Mouse (Mus musculus) embryonic facial prominence, embryonic 14.5 days (tissue): ENCODE measurements at regions not wholly inside any gene's neighbourhood (a gene's known extent, or its start where the extent isn't known, plus 50 kb on each side); places are given as distances from the start of the nearest gene placed in this dataset.

Source experiments
- ATAC-seq: fragments of 200-750 bp; cut with Nextera tagmentation; 2 replicates; pipeline ENCODE4 v1.8.0; 2017; ENCODE audit warnings: low read depth, moderate number of reproducible peaks, moderate TSS enrichment
- DNase-seq: peaks from one replicate; pipeline ENCODE4 v3.0.0-alpha.2; 2015; ENCODE audit warnings: low spot score
- H3K27ac ChIP-seq: fragments of 300-500 bp; sonication (generic); replicated peaks from 2 replicates; pipeline ENCODE4 v1.5.1; 2014; ENCODE audit warnings: low read depth, mild to moderate bottlenecking, low read length, moderate library complexity
- H3K27me3 ChIP-seq: fragments of 300-500 bp; sonication (generic); replicated peaks from 2 replicates; pipeline ENCODE4 v1.6.1; 2014; ENCODE audit warnings: low read length; ENCODE audit not compliant: control insufficient read depth, insufficient read depth
- H3K36me3 ChIP-seq: fragments of 300-500 bp; sonication (generic); 2 replicates; pipeline ENCODE4 v1.6.1; 2014; ENCODE audit warnings: low read length, mixed read lengths; ENCODE audit not compliant: control insufficient read depth, insufficient read depth
- H3K4me1 ChIP-seq: fragments of 300-500 bp; sonication (generic); 2 replicates; pipeline ENCODE4 v1.6.1; 2014; ENCODE audit warnings: antibody characterized with exemption, low read length; ENCODE audit not compliant: control insufficient read depth, insufficient read depth
- H3K4me2 ChIP-seq: fragments of 300-500 bp; sonication (generic); 2 replicates; pipeline ENCODE4 v1.6.1; 2014; ENCODE audit warnings: low read depth, mild to moderate bottlenecking, low read length, moderate library complexity, mixed read lengths
- H3K4me3 ChIP-seq: fragments of 300-500 bp; sonication (generic); 2 replicates; pipeline ENCODE4 v1.5.1; 2014; ENCODE audit warnings: low read depth, mild to moderate bottlenecking, low read length
- H3K9ac ChIP-seq: fragments of 300-500 bp; sonication (generic); 2 replicates; pipeline ENCODE4 v1.6.1; 2014; ENCODE audit warnings: low read depth, mild to moderate bottlenecking, low read length, moderate library complexity, mixed read lengths
- H3K9me3 ChIP-seq: fragments of 300-500 bp; sonication (generic); 2 replicates; pipeline ENCODE4 v1.6.1; 2016; ENCODE audit warnings: low read length; ENCODE audit not compliant: control insufficient read depth
- WGBS: fragments of 180-500 bp; shearing (Covaris S2); extraction: QIAGEN DNeasy Blood & Tissue Kit; methylation state at CpG from one replicate; pipeline ENCODE4 v1.1.7; 2014; 5-methylcytosine and 5-hydroxymethylcytosine counted together

DNA sequence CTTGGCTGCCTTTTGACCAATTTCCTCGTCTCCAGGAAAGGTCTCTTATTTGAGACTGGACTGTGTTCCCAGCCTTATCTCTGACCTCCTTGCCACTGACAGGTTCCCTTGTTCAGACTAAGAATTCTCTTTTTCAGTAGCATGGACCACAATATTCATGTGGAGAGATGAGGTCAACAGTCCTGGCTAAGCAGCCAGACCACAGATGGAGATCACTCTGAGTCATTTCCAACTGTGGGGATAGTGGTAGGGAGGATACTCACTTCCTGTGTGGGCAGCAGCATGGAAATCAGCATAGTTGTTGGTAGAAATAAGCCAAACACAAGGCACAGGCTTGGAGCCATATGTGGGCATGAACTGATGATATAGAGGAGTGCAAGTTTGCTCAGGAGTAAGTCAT is 52.9 kb upstream of the Slc24a5 start:
- H3K27me3 ChIP-seq, result no peaks in the 10 kb centered on the region
- H3K9ac ChIP-seq, result no peak overlapping the region
- H3K4me1 ChIP-seq, result no peaks in the 10 kb centered on the region
- WGBS, result 78% methylated on average over 1 of the region's 1 CpGs
- ATAC-seq (no peak), DNase-seq (no peak)
- H3K9me3 ChIP-seq, result no peaks in the 10 kb centered on the region
- H3K27ac ChIP-seq, result no peak overlapping the region
- no peaks in the 10 kb centered on the region for H3K36me3 ChIP-seq
- no peak overlapping the region for H3K4me3 ChIP-seq
- H3K4me2 ChIP-seq, result no peak overlapping the region

DNA sequence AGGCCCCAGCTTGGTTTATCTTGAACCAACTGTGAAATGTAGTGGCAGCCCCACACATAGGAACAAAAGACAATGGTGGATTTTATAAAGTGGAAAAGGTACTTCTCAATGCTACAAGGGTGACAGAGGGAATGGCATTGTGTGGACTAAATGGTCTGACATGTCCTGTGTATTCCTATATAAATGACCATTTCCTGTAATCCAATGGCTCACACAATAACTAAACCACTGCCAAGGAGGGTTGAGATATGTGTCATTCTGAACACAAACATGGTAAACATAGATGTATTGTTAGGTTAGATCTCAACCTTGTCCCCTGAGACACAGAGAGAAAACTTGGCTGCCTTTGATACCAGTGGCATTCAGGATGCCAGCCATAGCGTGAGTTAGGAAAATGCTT is 51.0 kb upstream of the Slc24a5 start:
- Histone ChIP-seq H3K36me3 (no peaks in the 10 kb centered on the region), H3K4me3 (no peak overlapping the region), H3K27me3 (no peaks in the 10 kb centered on the region), H3K27ac (no peak overlapping the region), H3K4me1 (no peaks in the 10 kb centered on the region), H3K9me3 (no peaks in the 10 kb centered on the region), H3K9ac (no peak overlapping the region), H3K4me2 (no peak overlapping the region)
- DNase-seq, result no peak
- ATAC-seq, result no peak
- 85% methylated on average over 1 of the region's 1 CpGs for WGBS
